Mouse (Mus musculus) thymus, adult 2 months (tissue): ENCODE data around the gene Trim65. TPM values are rescaled to one million over a fixed set of nuclear protein-coding genes. Genes with fewer than 3 reads are reported as not detected.
A peak's percentile ranks its signal among the peaks of the same experiment; 100 is the strongest.

Experiments used
- DNase-seq: peaks from one replicate; pipeline ENCODE4 v3.0.0; 2021
- H3K27ac ChIP-seq: fragments of 200-500 bp; 2 replicates; pipeline ENCODE4 v1.5.1; 2012; ENCODE audit warnings: low read length, control low read depth; ENCODE audit not compliant: control insufficient read depth, insufficient read depth
- H3K27me3 ChIP-seq: fragments of 200-500 bp; 2 replicates; pipeline ENCODE4 v1.6.1; 2012; ENCODE audit warnings: mild to moderate bottlenecking, low read length, moderate library complexity, mixed read lengths; ENCODE audit not compliant: control insufficient read depth, insufficient read depth
- H3K36me3 ChIP-seq: fragments of 200-500 bp; 2 replicates; pipeline ENCODE4 v1.6.1; 2012; ENCODE audit warnings: mild to moderate bottlenecking, low read length, moderate library complexity; ENCODE audit not compliant: control insufficient read depth, insufficient read depth
- H3K4me1 ChIP-seq: fragments of 200-500 bp; replicated peaks from 2 replicates; pipeline ENCODE4 v1.6.1; 2012; ENCODE audit warnings: low read length; ENCODE audit not compliant: control insufficient read depth, insufficient read depth
- H3K4me3 ChIP-seq: fragments of 200-500 bp; 2 replicates; pipeline ENCODE4 v1.5.1; 2012; ENCODE audit warnings: mild to moderate bottlenecking, low read length, control low read depth, moderate library complexity; ENCODE audit not compliant: control insufficient read depth, insufficient read depth
- CTCF ChIP-seq: fragments of 200-500 bp; IDR thresholded peaks from 2 replicates; pipeline ENCODE4 v1.5.1; 2012; ENCODE audit warnings: mild to moderate bottlenecking, control low read depth, low read length, moderate library complexity, borderline replicate concordance; ENCODE audit not compliant: control insufficient read depth, poor library complexity, insufficient read depth; ENCODE audit errors: extremely low read depth
- POLR2A ChIP-seq: fragments of 200-500 bp; IDR thresholded peaks from 2 replicates; pipeline ENCODE4 v1.6.1; 2012; ENCODE audit warnings: mild to moderate bottlenecking, low read length, control low read depth, moderate library complexity; ENCODE audit not compliant: control insufficient read depth, poor library complexity, insufficient read depth; ENCODE audit errors: extremely low read depth
- WGBS: fragments of 180-500 bp; shearing (Covaris S2); methylation state at CpG from one replicate; pipeline ENCODE4 v1.1.7; 2018; 5-methylcytosine and 5-hydroxymethylcytosine counted together
- polyA plus RNA-seq: library from polyadenylated mRNA; depleted of rRNA; stranded (reverse); fragments of >200 nt; gene quantifications from 2 replicates; pipeline ENCODE4 v1.2.3, GENCODE M21; 2012

Gene Trim65
- polyA plus RNA-seq, 1 experiment, result 24.5 TPM

GRCm38 (mm10) chr11:116087194-116088130 lies 43.5 kb downstream of the Trim65 start:
- WGBS, result 1% methylated on average over 31 of the region's 31 CpGs
- peak overlapping the region; percentile 61 for H3K4me3 ChIP-seq
- H3K4me1 ChIP-seq, result peaks cover 9% of the 10 kb centered on the region
- peak overlapping the region; percentile 74 for H3K27ac ChIP-seq
- TF ChIP-seq CTCF (peak; percentile 87), POLR2A (0 out of 2 replicates have a peak, but pooled peaks have one; percentile 26)
- H3K27me3 ChIP-seq, result no peaks in the 10 kb centered on the region
- peak; percentile 92 for DNase-seq
- H3K36me3 ChIP-seq, result peaks cover 9% of the 10 kb centered on the region

- no peaks in the 10 kb centered on the region for H3K27me3 ChIP-seq
- H3K4me3 ChIP-seq, result peak within 1 kb of the TSS; percentile 62
- 3% methylated on average over 40 of the region's 43 CpGs for WGBS
- peaks cover 9% of the 10 kb centered on the region for H3K4me1 ChIP-seq
- peak; percentile 96 for DNase-seq
- TF ChIP-seq CTCF, result peak; percentile 62
- peak; percentile 84 for TF ChIP-seq POLR2A
- H3K36me3 ChIP-seq, result peaks cover 18% of the 10 kb centered on the region
- H3K27ac ChIP-seq, result peak within 1 kb of the TSS; percentile 74
Observed at GRCm38 (mm10) chr11:116086258-116087193, 44.4 kb downstream of the Trim65 start, which contains the start of gene Wbp2. Wbp2 (minus strand) TSS chr11:116086995.

- DNase-seq, result no peak
- WGBS, result 94% methylated on average over 6 of the region's 6 CpGs
- Histone ChIP-seq H3K4me1 (peaks cover 9% of the 10 kb centered on the region), H3K27me3 (no peaks in the 10 kb centered on the region), H3K27ac (no peak overlapping the region), H3K36me3 (peaks cover 38% of the 10 kb centered on the region), H3K4me3 (no peak overlapping the region)
- TF ChIP-seq POLR2A (no peak), CTCF (no peak)
Observed at GRCm38 (mm10) chr11:116084166-116084565, 46.8 kb downstream of the Trim65 start.

- no peak for DNase-seq
- no peak for TF ChIP-seq POLR2A
- TF ChIP-seq CTCF, result no peak
- peaks cover 40% of the 10 kb centered on the region for H3K36me3 ChIP-seq
- WGBS, result 95% methylated on average over 14 of the region's 14 CpGs
- H3K27me3 ChIP-seq, result no peaks in the 10 kb centered on the region
- peaks cover 13% of the 10 kb centered on the region for H3K4me1 ChIP-seq
- no peak overlapping the region for H3K27ac ChIP-seq
- no peak overlapping the region for H3K4me3 ChIP-seq
Observed at GRCm38 (mm10) chr11:116083096-116083672, 47.7 kb downstream of the Trim65 start.

GRCm38 (mm10) chr11:116081081-116081480 lies 49.8 kb downstream of the Trim65 start:
- Histone ChIP-seq H3K4me3 (no peak overlapping the region), H3K4me1 (peaks cover 30% of the 10 kb centered on the region), H3K36me3 (peaks cover 40% of the 10 kb centered on the region), H3K27ac (no peak overlapping the region), H3K27me3 (no peaks in the 10 kb centered on the region)
- peak; percentile 82 for DNase-seq
- 79% methylated on average over 6 of the region's 6 CpGs for WGBS
- TF ChIP-seq POLR2A (no peak), CTCF (peak; percentile 67; the same call in 1 of the 2 replicates)

GRCm38 (mm10) chr11:116079511-116079910 lies 51.4 kb downstream of the Trim65 start:
- H3K27ac ChIP-seq, result no peak overlapping the region
- WGBS, result 85% methylated on average over 10 of the region's 10 CpGs
- TF ChIP-seq CTCF (no peak), POLR2A (no peak)
- no peak for DNase-seq
- H3K36me3 ChIP-seq, result peaks cover 40% of the 10 kb centered on the region
- no peak overlapping the region for H3K4me3 ChIP-seq
- H3K4me1 ChIP-seq, result peaks cover 30% of the 10 kb centered on the region
- no peaks in the 10 kb centered on the region for H3K27me3 ChIP-seq
